Mouse (Mus musculus) adrenal gland, postnatal 25 days (tissue): ENCODE results near the gene Ndc1. TPM values are rescaled to one million over a fixed set of nuclear protein-coding genes. Genes with fewer than 3 reads are reported as not detected.
A peak's percentile ranks its signal among the peaks of the same experiment; 100 is the strongest.

Experiments
- DNase-seq: peaks from one replicate; pipeline ENCODE4 v3.0.0; 2021; ENCODE audit warnings: mixed read lengths
- microRNA-seq, 2 experiments: library from miRNA; unstranded; fragments of <30 nt; microRNA quantifications; one replicate each; pipeline ENCODE4 v1.2.0; 2021
- total RNA-seq: library from RNA; stranded (reverse); gene quantifications from 2 replicates; pipeline ENCODE4 v1.2.3, GENCODE M21; 2021

The Ndc1 gene
- total RNA-seq, 1 experiment from 2014 or later, result 14.2 TPM

GRCm38 (mm10) chr4:107442288-107442687 is 74.7 kb downstream of the Ndc1 start:
- DNase-seq, result no peak

- DNase-seq, result no peak
Measured at GRCm38 (mm10) chr4:107442891-107443483, 75.4 kb downstream of the Ndc1 start.

GRCm38 (mm10) chr4:107443621-107444020 is 76.0 kb downstream of the Ndc1 start:
- DNase-seq, result no peak

GRCm38 (mm10) chr4:107448481-107448880 is 80.9 kb downstream of the Ndc1 start:
- DNase-seq, result peak; percentile 23

DNA sequence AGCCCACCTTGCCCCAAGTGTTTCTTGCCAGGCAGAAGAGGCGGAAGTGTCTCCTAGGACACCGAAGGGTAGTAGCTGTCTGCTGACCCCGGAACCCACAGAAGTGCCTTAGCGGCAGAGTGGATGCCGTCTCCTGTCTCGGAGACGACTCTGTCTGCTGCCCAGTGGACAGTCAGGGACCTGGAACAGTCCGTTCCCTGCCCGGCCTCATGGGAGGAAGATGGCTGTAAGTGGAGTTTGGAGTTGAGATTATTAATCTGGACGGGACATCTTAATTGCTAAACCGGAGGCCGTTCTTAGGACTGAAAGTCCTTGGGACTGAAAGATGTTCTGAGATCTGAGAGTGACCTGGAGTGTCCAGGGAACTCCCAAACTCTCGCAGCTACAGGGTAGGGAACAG is 81.9 kb downstream of the Ndc1 start:
- DNase-seq, result no peak

DNA sequence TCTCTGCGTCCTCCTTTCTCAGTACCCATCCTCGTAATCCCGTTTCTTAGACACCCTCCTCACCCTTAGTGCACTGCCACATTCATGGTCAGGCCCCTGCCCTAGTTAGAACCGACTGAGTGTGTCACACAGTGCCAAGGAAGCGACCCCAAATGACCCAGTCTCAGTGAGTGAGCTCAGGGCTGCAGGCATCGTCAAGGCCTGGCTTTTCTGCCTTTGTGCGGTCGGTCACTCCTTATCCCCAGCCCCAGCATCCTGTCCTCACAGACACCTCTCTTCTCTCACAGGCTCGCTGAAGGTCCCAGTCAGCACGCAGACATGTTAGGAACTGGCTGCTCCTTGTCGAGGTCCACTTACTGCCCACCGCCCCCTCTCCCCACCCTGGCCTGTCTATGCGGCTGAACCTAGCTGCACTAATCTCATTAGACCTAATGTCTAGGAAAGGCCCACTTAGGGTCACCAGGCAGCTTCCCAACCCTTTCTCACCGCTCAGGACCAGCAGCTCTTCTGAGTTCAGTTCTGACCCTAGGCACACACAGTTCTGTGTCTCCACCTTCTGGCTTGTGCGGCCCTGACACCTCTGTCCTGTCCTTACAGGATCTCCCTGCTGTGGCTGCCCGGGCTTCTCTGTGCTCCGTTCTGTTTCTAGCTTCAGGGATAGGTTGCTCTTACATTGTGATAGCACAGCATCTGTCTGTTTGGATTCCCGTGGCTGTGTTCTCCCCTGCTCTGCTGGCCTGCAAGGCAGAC is 84.9 kb downstream of the Ndc1 start:
- DNase-seq, result no peak

- DNase-seq, result peak; percentile 86
Measured at GRCm38 (mm10) chr4:107453141-107453984, 85.8 kb downstream of the Ndc1 start.

- no peak for DNase-seq
Measured at GRCm38 (mm10) chr4:107457602-107458001, 90.0 kb downstream of the Ndc1 start.

GRCm38 (mm10) chr4:107458907-107459306 is 91.3 kb downstream of the Ndc1 start:
- peak; percentile 37 for DNase-seq

- no peak for DNase-seq
Measured at GRCm38 (mm10) chr4:107459461-107459860, 91.9 kb downstream of the Ndc1 start.

- no peak for DNase-seq
Measured at GRCm38 (mm10) chr4:107460468-107460867, 92.9 kb downstream of the Ndc1 start.

Small RNAs within 50 kb of the gene (microRNA-seq; reads per million reads assigned to microRNA genes)
- 0 reads per million in 2 experiments for gene Gm24804

Other genes with a start within 250 kb of the Ndc1 start
- gene Tmem59, start 189.4 kb upstream of the Ndc1 start, total RNA-seq, result 418 and 440 TPM in 2 replicates
- gene Tceanc2, start 188.7 kb upstream of the Ndc1 start, total RNA-seq, result 28.9 and 34.6 TPM in 2 replicates
- gene Ldlrad1, start 158.6 kb upstream of the Ndc1 start, total RNA-seq, result 0.30 TPM in 1 of 2 replicates, not detected in the other
- 36.0 and 46.9 TPM in 2 replicates for gene Lrrc42, start 114.3 kb upstream of the Ndc1 start, total RNA-seq
- 18.1 and 26.8 TPM in 2 replicates for gene Hspb11, start 114.2 kb upstream of the Ndc1 start, total RNA-seq
- gene Dio1, start 60.6 kb upstream of the Ndc1 start, total RNA-seq, result 2.5 TPM in 1 of 2 replicates, not detected in the other
- gene Yipf1, start 53.4 kb upstream of the Ndc1 start, total RNA-seq, result 85.7 and 117 TPM in 2 replicates
- gene Glis1, start 66.8 kb downstream of the Ndc1 start, total RNA-seq, result 0.79 TPM in 1 of 2 replicates, not detected in the other